Mouse (Mus musculus) hindbrain, embryonic 16.5 days (tissue): ENCODE measurements around the gene Gsk3b. TPM values are rescaled to one million over a fixed set of nuclear protein-coding genes. Genes with fewer than 3 reads are reported as not detected.
"Not testable (repeated sequence)": the region's sequence is repeated elsewhere in the genome, so short reads cannot be mapped to it uniquely, and the experiment has no call there.

ENCODE experiments used
- ATAC-seq: fragments of 200-750 bp; cut with Nextera tagmentation; 2 replicates; pipeline ENCODE4 v1.8.0; 2017; ENCODE audit warnings: moderate TSS enrichment, moderate library complexity
- H3K27ac ChIP-seq: fragments of 300-500 bp; sonication (generic); 2 replicates; pipeline ENCODE4 v1.5.1; 2014; ENCODE audit warnings: low read depth, mild to moderate bottlenecking, control low read depth, low read length, moderate library complexity
- H3K27me3 ChIP-seq: fragments of 300-500 bp; sonication (generic); replicated peaks from 2 replicates; pipeline ENCODE4 v1.6.1; 2014; ENCODE audit warnings: low read length; ENCODE audit not compliant: control insufficient read depth, insufficient read depth
- H3K36me3 ChIP-seq: fragments of 300-500 bp; sonication (generic); 2 replicates; pipeline ENCODE4 v1.6.1; 2014; ENCODE audit warnings: mild to moderate bottlenecking, low read length, moderate library complexity, mixed read lengths; ENCODE audit not compliant: control insufficient read depth, insufficient read depth
- H3K4me1 ChIP-seq: fragments of 300-500 bp; sonication (generic); 2 replicates; pipeline ENCODE4 v1.6.1; 2014; ENCODE audit warnings: low read depth, low read length; ENCODE audit not compliant: control insufficient read depth, insufficient read depth
- H3K4me2 ChIP-seq: fragments of 300-500 bp; sonication (generic); 2 replicates; pipeline ENCODE4 v1.6.1; 2014; ENCODE audit warnings: mild to moderate bottlenecking, low read length, control low read depth, moderate library complexity
- H3K4me3 ChIP-seq: fragments of 300-500 bp; sonication (generic); 2 replicates; pipeline ENCODE4 v1.5.1; 2014; ENCODE audit warnings: mild to moderate bottlenecking, low read length, control low read depth, moderate library complexity
- H3K9ac ChIP-seq: fragments of 300-500 bp; sonication (generic); 2 replicates; pipeline ENCODE4 v1.6.1; 2014; ENCODE audit warnings: low read depth, mild to moderate bottlenecking, control low read depth, low read length, moderate library complexity
- H3K9me3 ChIP-seq: fragments of 300-500 bp; sonication (generic); 2 replicates; pipeline ENCODE4 v1.6.1; 2014; ENCODE audit warnings: mild to moderate bottlenecking, low read length, moderate library complexity; ENCODE audit not compliant: control insufficient read depth
- WGBS: fragments of 180-500 bp; shearing (Covaris S2); extraction: QIAGEN DNeasy Blood & Tissue Kit; methylation state at CpG from one replicate; pipeline ENCODE4 v1.1.7; 2014; 5-methylcytosine and 5-hydroxymethylcytosine counted together
- polyA plus RNA-seq: library from polyadenylated mRNA; unstranded; fragments of >200 nt; fragmentation: Nextera tagmentation; extraction: Ambion mirVana; gene quantifications from 2 replicates; pipeline ENCODE4 v1.2.1, GENCODE M21; 2015

Gene Gsk3b
- polyA plus RNA-seq, 1 experiment from 2014 or later: 131 TPM

- Histone ChIP-seq H3K9ac (no peak overlapping the region), H3K4me3 (no peak overlapping the region), H3K4me1 (peaks cover 37% of the 10 kb centered on the region), H3K4me2 (peak overlapping the region; percentile 25; the same call in 1 of the 2 replicates), H3K36me3 (no peaks in the 10 kb centered on the region), H3K27me3 (no peaks in the 10 kb centered on the region), H3K27ac (no peak overlapping the region), H3K9me3 (no peaks in the 10 kb centered on the region)
- ATAC-seq: no peak
- WGBS: 64% methylated on average over 9 of the region's 9 CpGs
Observed at GRCm38 (mm10) chr16:38097521-38097920, 8.7 kb downstream of the Gsk3b start.

- no peak overlapping the region for H3K9ac ChIP-seq
- no peak for ATAC-seq
- 0 out of 2 replicates have a peak, but pooled peaks cover 2% of the 10 kb centered on the region for H3K36me3 ChIP-seq
- H3K27ac ChIP-seq: no peak overlapping the region
- H3K4me1 ChIP-seq: peaks cover 32% of the 10 kb centered on the region
- H3K9me3 ChIP-seq: no peaks in the 10 kb centered on the region
- no peak overlapping the region for H3K4me3 ChIP-seq
- H3K27me3 ChIP-seq: no peaks in the 10 kb centered on the region
- no peak overlapping the region for H3K4me2 ChIP-seq
Observed at GRCm38 (mm10) chr16:38099325-38099724, 10.5 kb downstream of the Gsk3b start.

GRCm38 (mm10) chr16:38100569-38100968 lies 11.8 kb downstream of the Gsk3b start:
- H3K27ac ChIP-seq: no peak overlapping the region
- H3K4me1 ChIP-seq: peaks cover 21% of the 10 kb centered on the region
- ATAC-seq: no peak
- H3K4me3 ChIP-seq: no peak overlapping the region
- no peaks in the 10 kb centered on the region for H3K27me3 ChIP-seq
- WGBS: 79% methylated on average over 2 of the region's 2 CpGs
- H3K9ac ChIP-seq: no peak overlapping the region
- H3K36me3 ChIP-seq: 0 out of 2 replicates have a peak, but pooled peaks cover 2% of the 10 kb centered on the region
- no peak overlapping the region for H3K4me2 ChIP-seq
- H3K9me3 ChIP-seq: no peaks in the 10 kb centered on the region

- H3K4me1 ChIP-seq: peaks cover 3% of the 10 kb centered on the region
- no peaks in the 10 kb centered on the region for H3K9me3 ChIP-seq
- H3K9ac ChIP-seq: no peak overlapping the region
- H3K4me2 ChIP-seq: no peak overlapping the region
- 84% methylated on average over 2 of the region's 2 CpGs for WGBS
- H3K27me3 ChIP-seq: no peaks in the 10 kb centered on the region
- no peak for ATAC-seq
- no peak overlapping the region for H3K27ac ChIP-seq
- no peak overlapping the region for H3K4me3 ChIP-seq
- 0 out of 2 replicates have a peak, but pooled peaks cover 2% of the 10 kb centered on the region for H3K36me3 ChIP-seq
Observed at GRCm38 (mm10) chr16:38105453-38105852, 16.7 kb downstream of the Gsk3b start.

GRCm38 (mm10) chr16:38106542-38106941 lies 17.7 kb downstream of the Gsk3b start:
- Histone ChIP-seq H3K27ac (no peak overlapping the region), H3K36me3 (0 out of 2 replicates have a peak, but pooled peaks cover 2% of the 10 kb centered on the region), H3K9me3 (no peaks in the 10 kb centered on the region), H3K4me2 (no peak overlapping the region), H3K27me3 (no peaks in the 10 kb centered on the region), H3K4me1 (peaks cover 3% of the 10 kb centered on the region), H3K4me3 (no peak overlapping the region), H3K9ac (no peak overlapping the region)
- WGBS: 74% methylated on average over 3 of the region's 3 CpGs
- ATAC-seq: no peak

- WGBS: 83% methylated on average over 9 of the region's 9 CpGs
- H3K27me3 ChIP-seq: no peaks in the 10 kb centered on the region
Observed at GRCm38 (mm10) chr16:38110001-38110400, 21.2 kb downstream of the Gsk3b start.

GRCm38 (mm10) chr16:38110575-38110974 lies 21.8 kb downstream of the Gsk3b start:
- peaks cover 9% of the 10 kb centered on the region for H3K4me1 ChIP-seq
- no peak overlapping the region for H3K27ac ChIP-seq
- no peak for ATAC-seq
- H3K9ac ChIP-seq: no peak overlapping the region
- no peaks in the 10 kb centered on the region for H3K9me3 ChIP-seq
- no peaks in the 10 kb centered on the region for H3K36me3 ChIP-seq
- no peaks in the 10 kb centered on the region for H3K27me3 ChIP-seq
- WGBS: 53% methylated on average over 5 of the region's 5 CpGs
- H3K4me3 ChIP-seq: no peak overlapping the region
- no peak overlapping the region for H3K4me2 ChIP-seq

More at GRCm38 (mm10) chr16:38110001-38110400, 21.2 kb downstream of the Gsk3b start:
- no peak for ATAC-seq
- Histone ChIP-seq H3K36me3 (no peaks in the 10 kb centered on the region), H3K4me2 (no peak overlapping the region), H3K4me1 (peaks cover 6% of the 10 kb centered on the region), H3K9me3 (no peaks in the 10 kb centered on the region), H3K9ac (no peak overlapping the region), H3K4me3 (no peak overlapping the region), H3K27ac (no peak overlapping the region)

GRCm38 (mm10) chr16:38114074-38114473 lies 25.3 kb downstream of the Gsk3b start:
- Histone ChIP-seq H3K9me3 (no peaks in the 10 kb centered on the region), H3K4me2 (no peak overlapping the region), H3K9ac (no peak overlapping the region), H3K4me1 (peaks cover 9% of the 10 kb centered on the region), H3K4me3 (no peak overlapping the region), H3K27me3 (no peaks in the 10 kb centered on the region), H3K36me3 (no peaks in the 10 kb centered on the region), H3K27ac (no peak overlapping the region)
- 91% methylated on average over 2 of the region's 2 CpGs for WGBS
- no peak for ATAC-seq

- H3K4me1 ChIP-seq, H3K27ac ChIP-seq, H3K9ac ChIP-seq, H3K27me3 ChIP-seq, H3K9me3 ChIP-seq, H3K4me2 ChIP-seq, H3K36me3 ChIP-seq, ATAC-seq, H3K4me3 ChIP-seq: not testable (repeated sequence)
- WGBS: 93% methylated on average over 9 of the region's 9 CpGs
Observed at GRCm38 (mm10) chr16:38117909-38118308, 29.1 kb downstream of the Gsk3b start.

GRCm38 (mm10) chr16:38118723-38119122 lies 29.9 kb downstream of the Gsk3b start:
- 86% methylated on average over 1 of the region's 1 CpGs for WGBS
- Histone ChIP-seq H3K9ac (no peak overlapping the region), H3K27ac (no peak overlapping the region), H3K27me3 (no peaks in the 10 kb centered on the region), H3K4me1 (peaks cover 8% of the 10 kb centered on the region; the same call in 1 of the 2 replicates), H3K4me2 (no peak overlapping the region), H3K9me3 (no peaks in the 10 kb centered on the region), H3K4me3 (no peak overlapping the region), H3K36me3 (no peaks in the 10 kb centered on the region)
- no peak for ATAC-seq
